Mouse (Mus musculus): Measurements from ENCODE around the gene Lsm6. TPM values are rescaled to one million over a fixed set of nuclear protein-coding genes. Genes with fewer than 3 reads are reported as not detected.

The Lsm6 gene
- polyA plus RNA-seq, 1 experiment from 2014 or later = 152 TPM

- Histone ChIP-seq H3K4me2 (ENCODE audit: low read length) (no peak overlapping the region), H3K9ac (replicated peaks; ENCODE audit: low read depth, low read length) (no peak overlapping the region), H3K9me3 (ENCODE audit: control insufficient read depth, low read length) (0 out of 2 replicates have a peak, but pooled peaks cover 2% of the 10 kb centered on the region), H3K36me3 (ENCODE audit: control insufficient read depth, insufficient read depth) (no peaks in the 10 kb centered on the region), H3K4me1 (replicated peaks; ENCODE audit: control insufficient read depth, insufficient read depth, low read length) (no peaks in the 10 kb centered on the region), H3K27ac (ENCODE audit: low read length) (no peak overlapping the region), H3K27me3 (replicated peaks; ENCODE audit: control insufficient read depth, insufficient read depth, low read length) (no peaks in the 10 kb centered on the region), H3K4me3 (replicated peaks; ENCODE audit: low read length) (no peak overlapping the region)
- ATAC-seq = no peak
- WGBS = 87% methylated on average over 4 of the region's 4 CpGs
Observed at GRCm38 (mm10) chr8:78793231-78793630, 27.7 kb downstream of the Lsm6 start.

GRCm38 (mm10) chr8:78776816-78777215 lies 44.1 kb downstream of the Lsm6 start:
- Histone ChIP-seq H3K27me3 (replicated peaks; ENCODE audit: control insufficient read depth, insufficient read depth, low read length) (no peaks in the 10 kb centered on the region), H3K27ac (ENCODE audit: low read length) (no peak overlapping the region), H3K36me3 (ENCODE audit: control insufficient read depth, insufficient read depth) (no peaks in the 10 kb centered on the region), H3K4me3 (replicated peaks; ENCODE audit: low read length) (no peak overlapping the region), H3K9ac (replicated peaks; ENCODE audit: low read depth, low read length) (no peak overlapping the region), H3K9me3 (ENCODE audit: control insufficient read depth, low read length) (no peaks in the 10 kb centered on the region), H3K4me1 (replicated peaks; ENCODE audit: control insufficient read depth, insufficient read depth, low read length) (no peaks in the 10 kb centered on the region), H3K4me2 (ENCODE audit: low read length) (no peak overlapping the region)
- no peak for ATAC-seq
- WGBS = 91% methylated on average over 9 of the region's 9 CpGs

- no peak for ATAC-seq
- no peak overlapping the region for H3K4me3 ChIP-seq (replicated peaks; ENCODE audit: low read length)
- no peaks in the 10 kb centered on the region for H3K4me1 ChIP-seq (replicated peaks; ENCODE audit: control insufficient read depth, insufficient read depth, low read length)
- no peaks in the 10 kb centered on the region for H3K9me3 ChIP-seq (ENCODE audit: control insufficient read depth, low read length)
- no peaks in the 10 kb centered on the region for H3K27me3 ChIP-seq (replicated peaks; ENCODE audit: control insufficient read depth, insufficient read depth, low read length)
- no peak overlapping the region for H3K9ac ChIP-seq (replicated peaks; ENCODE audit: low read depth, low read length)
- H3K27ac ChIP-seq (ENCODE audit: low read length) = no peak overlapping the region
- no peak overlapping the region for H3K4me2 ChIP-seq (ENCODE audit: low read length)
- WGBS = 60% methylated on average over 7 of the region's 7 CpGs
- no peaks in the 10 kb centered on the region for H3K36me3 ChIP-seq (ENCODE audit: control insufficient read depth, insufficient read depth)
Observed at GRCm38 (mm10) chr8:78771256-78771655, 49.7 kb downstream of the Lsm6 start.

- Histone ChIP-seq H3K9me3 (ENCODE audit: control insufficient read depth, low read length) (no peaks in the 10 kb centered on the region), H3K9ac (replicated peaks; ENCODE audit: low read depth, low read length) (no peak overlapping the region), H3K4me2 (ENCODE audit: low read length) (no peak overlapping the region), H3K27me3 (replicated peaks; ENCODE audit: control insufficient read depth, insufficient read depth, low read length) (no peaks in the 10 kb centered on the region), H3K4me3 (replicated peaks; ENCODE audit: low read length) (no peak overlapping the region), H3K27ac (ENCODE audit: low read length) (no peak overlapping the region), H3K36me3 (ENCODE audit: control insufficient read depth, insufficient read depth) (no peaks in the 10 kb centered on the region), H3K4me1 (replicated peaks; ENCODE audit: control insufficient read depth, insufficient read depth, low read length) (no peaks in the 10 kb centered on the region)
- no peak for ATAC-seq
- WGBS = 91% methylated on average over 3 of the region's 3 CpGs
Observed at GRCm38 (mm10) chr8:78770584-78770983, 50.4 kb downstream of the Lsm6 start.

GRCm38 (mm10) chr8:78765556-78765955 lies 55.4 kb downstream of the Lsm6 start:
- H3K9me3 ChIP-seq (ENCODE audit: control insufficient read depth, low read length) = no peaks in the 10 kb centered on the region
- 93% methylated on average over 1 of the region's 1 CpGs for WGBS
- H3K4me2 ChIP-seq (ENCODE audit: low read length) = no peak overlapping the region
- no peaks in the 10 kb centered on the region for H3K27me3 ChIP-seq (replicated peaks; ENCODE audit: control insufficient read depth, insufficient read depth, low read length)
- no peak for ATAC-seq
- H3K36me3 ChIP-seq (ENCODE audit: control insufficient read depth, insufficient read depth) = no peaks in the 10 kb centered on the region
- no peak overlapping the region for H3K4me3 ChIP-seq (replicated peaks; ENCODE audit: low read length)
- no peak overlapping the region for H3K9ac ChIP-seq (replicated peaks; ENCODE audit: low read depth, low read length)
- no peaks in the 10 kb centered on the region for H3K4me1 ChIP-seq (replicated peaks; ENCODE audit: control insufficient read depth, insufficient read depth, low read length)
- no peak overlapping the region for H3K27ac ChIP-seq (ENCODE audit: low read length)

GRCm38 (mm10) chr8:78764976-78765375 lies 56.0 kb downstream of the Lsm6 start:
- H3K27ac ChIP-seq (ENCODE audit: low read length) = no peak overlapping the region
- no peaks in the 10 kb centered on the region for H3K9me3 ChIP-seq (ENCODE audit: control insufficient read depth, low read length)
- H3K27me3 ChIP-seq (replicated peaks; ENCODE audit: control insufficient read depth, insufficient read depth, low read length) = no peaks in the 10 kb centered on the region
- H3K4me1 ChIP-seq (replicated peaks; ENCODE audit: control insufficient read depth, insufficient read depth, low read length) = no peaks in the 10 kb centered on the region
- ATAC-seq = no peak
- no peaks in the 10 kb centered on the region for H3K36me3 ChIP-seq (ENCODE audit: control insufficient read depth, insufficient read depth)
- no peak overlapping the region for H3K4me3 ChIP-seq (replicated peaks; ENCODE audit: low read length)
- no peak overlapping the region for H3K9ac ChIP-seq (replicated peaks; ENCODE audit: low read depth, low read length)
- H3K4me2 ChIP-seq (ENCODE audit: low read length) = no peak overlapping the region

GRCm38 (mm10) chr8:78759139-78759538 lies 61.8 kb downstream of the Lsm6 start:
- no peak overlapping the region for H3K9ac ChIP-seq (replicated peaks; ENCODE audit: low read depth, low read length)
- ATAC-seq = no peak
- no peaks in the 10 kb centered on the region for H3K4me1 ChIP-seq (replicated peaks; ENCODE audit: control insufficient read depth, insufficient read depth, low read length)
- no peaks in the 10 kb centered on the region for H3K36me3 ChIP-seq (ENCODE audit: control insufficient read depth, insufficient read depth)
- H3K4me2 ChIP-seq (ENCODE audit: low read length) = no peak overlapping the region
- no peaks in the 10 kb centered on the region for H3K27me3 ChIP-seq (replicated peaks; ENCODE audit: control insufficient read depth, insufficient read depth, low read length)
- H3K4me3 ChIP-seq (replicated peaks; ENCODE audit: low read length) = no peak overlapping the region
- no peaks in the 10 kb centered on the region for H3K9me3 ChIP-seq (ENCODE audit: control insufficient read depth, low read length)
- H3K27ac ChIP-seq (ENCODE audit: low read length) = no peak overlapping the region

- Histone ChIP-seq H3K27me3 (replicated peaks; ENCODE audit: control insufficient read depth, insufficient read depth, low read length) (no peaks in the 10 kb centered on the region), H3K9me3 (ENCODE audit: control insufficient read depth, low read length) (no peaks in the 10 kb centered on the region), H3K27ac (ENCODE audit: low read length) (no peak overlapping the region), H3K36me3 (ENCODE audit: control insufficient read depth, insufficient read depth) (no peaks in the 10 kb centered on the region), H3K4me3 (replicated peaks; ENCODE audit: low read length) (no peak overlapping the region), H3K4me1 (replicated peaks; ENCODE audit: control insufficient read depth, insufficient read depth, low read length) (no peaks in the 10 kb centered on the region), H3K4me2 (ENCODE audit: low read length) (no peak overlapping the region), H3K9ac (replicated peaks; ENCODE audit: low read depth, low read length) (no peak overlapping the region)
- no peak for ATAC-seq
- WGBS = 74% methylated on average over 4 of the region's 4 CpGs
Observed at GRCm38 (mm10) chr8:78754986-78755385, 66.0 kb downstream of the Lsm6 start.

Other genes with a start within 250 kb of the Lsm6 start
- 12.1 and 12.6 TPM in 2 replicates for gene Zfp827, start 207.3 kb upstream of the Lsm6 start, polyA plus RNA-seq (2015; fragmentation: Nextera tagmentation; extraction: Ambion mirVana)

All from forebrain, embryonic 16.5 days (tissue).